Mouse (Mus musculus): ENCODE data around the gene Kidins220. TPM values are rescaled to one million over a fixed set of nuclear protein-coding genes. Genes with fewer than 3 reads are reported as not detected.

Kidins220 gene
- polyA plus RNA-seq, 1 experiment, result 28.3 TPM

DNA sequence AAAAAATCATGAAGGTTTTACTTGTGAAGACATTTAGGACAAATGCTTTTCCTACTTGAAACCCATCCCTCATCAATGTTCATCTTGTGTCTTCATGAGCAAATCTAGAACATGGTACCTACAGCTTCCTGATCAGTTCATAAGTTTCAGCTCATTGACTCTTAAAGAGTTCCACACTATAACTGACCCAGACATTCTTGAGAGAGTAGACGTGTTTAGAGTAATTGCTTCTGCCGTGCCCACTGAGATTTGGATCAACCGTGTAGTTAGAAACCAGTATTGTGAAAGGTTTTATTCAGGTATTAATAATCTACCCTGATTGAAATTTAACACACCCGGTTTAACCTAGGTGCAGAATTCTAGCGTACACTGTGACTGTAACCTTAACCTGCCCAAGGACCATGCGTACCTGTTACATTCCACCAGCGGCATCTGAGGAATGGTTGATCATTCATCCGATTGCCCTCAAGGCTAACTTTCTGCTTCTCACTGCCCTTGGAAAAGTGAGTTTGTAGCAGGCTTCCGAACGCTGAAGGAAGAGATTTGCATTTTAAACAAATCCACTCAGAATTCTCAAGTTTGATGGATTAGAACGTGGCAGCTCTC, 12.3 kb upstream of the Kidins220 start:
- WGBS, result 83% methylated on average over 11 of the region's 11 CpGs
- TF ChIP-seq POLR2A (IDR thresholded peaks at IDR 0.05; ENCODE audit: low read depth, low read length) (no peak), CTCF (IDR thresholded peaks at IDR 0.05; ENCODE audit: extremely low read depth, insufficient read length, insufficient replicate concordance, low read depth, low read length) (no peak)
- no peaks in the 10 kb centered on the region for H3K27me3 ChIP-seq (ENCODE audit: control insufficient read depth, insufficient read depth, low read length)
- H3K36me3 ChIP-seq (ENCODE audit: control insufficient read depth, insufficient read depth, low read length), result no peaks in the 10 kb centered on the region
- no peak overlapping the region for H3K4me3 ChIP-seq (ENCODE audit: low read depth, low read length)
- H3K4me1 ChIP-seq (ENCODE audit: control insufficient read depth, insufficient read depth, insufficient read length, low read length), result no peaks in the 10 kb centered on the region
- no peak overlapping the region for H3K27ac ChIP-seq (ENCODE audit: insufficient read depth, low read depth, low read length)

DNA sequence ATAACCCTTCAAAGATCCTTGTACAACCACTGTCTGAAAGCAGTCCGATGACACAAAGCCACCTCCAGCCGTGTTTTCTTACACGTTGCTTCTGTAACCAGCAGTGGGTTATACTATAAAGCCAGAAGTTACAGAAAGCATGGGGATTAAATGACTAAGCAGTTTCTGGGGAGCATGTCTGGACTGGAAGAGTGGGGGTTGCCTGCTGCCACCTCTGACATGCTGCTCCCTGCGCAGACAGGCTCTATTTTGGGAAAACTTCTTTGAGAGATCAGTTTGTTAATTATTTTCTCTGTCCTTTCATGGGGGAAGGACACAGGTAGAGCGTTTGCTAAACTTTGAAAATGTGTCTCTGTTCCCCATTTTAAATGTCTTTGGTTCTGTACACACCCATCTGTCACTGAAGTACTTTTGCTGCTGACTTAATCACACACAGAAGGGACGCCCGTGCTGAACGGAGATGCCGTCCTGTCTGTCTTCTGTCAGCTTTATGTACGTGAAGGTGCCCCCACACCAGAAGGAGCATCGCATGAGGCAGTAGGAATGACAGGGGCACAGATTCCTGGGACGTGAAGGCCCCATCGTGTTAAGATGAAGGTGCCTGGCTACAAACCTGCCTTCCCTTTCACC, 11.2 kb upstream of the Kidins220 start:
- TF ChIP-seq POLR2A (IDR thresholded peaks at IDR 0.05; ENCODE audit: low read depth, low read length) (no peak), CTCF (IDR thresholded peaks at IDR 0.05; ENCODE audit: extremely low read depth, insufficient read length, insufficient replicate concordance, low read depth, low read length) (no peak)
- no peaks in the 10 kb centered on the region for H3K4me1 ChIP-seq (ENCODE audit: control insufficient read depth, insufficient read depth, insufficient read length, low read length)
- no peaks in the 10 kb centered on the region for H3K27me3 ChIP-seq (ENCODE audit: control insufficient read depth, insufficient read depth, low read length)
- H3K4me3 ChIP-seq (ENCODE audit: low read depth, low read length), result no peak overlapping the region
- WGBS, result 70% methylated on average over 13 of the region's 13 CpGs
- H3K36me3 ChIP-seq (ENCODE audit: control insufficient read depth, insufficient read depth, low read length), result no peaks in the 10 kb centered on the region
- no peak overlapping the region for H3K27ac ChIP-seq (ENCODE audit: insufficient read depth, low read depth, low read length)

- no peaks in the 10 kb centered on the region for H3K4me1 ChIP-seq (ENCODE audit: control insufficient read depth, insufficient read depth, insufficient read length, low read length)
- no peaks in the 10 kb centered on the region for H3K36me3 ChIP-seq (ENCODE audit: control insufficient read depth, insufficient read depth, low read length)
- H3K27ac ChIP-seq (ENCODE audit: insufficient read depth, low read depth, low read length), result no peak overlapping the region
- H3K4me3 ChIP-seq (ENCODE audit: low read depth, low read length), result no peak overlapping the region
- 83% methylated on average over 6 of the region's 6 CpGs for WGBS
- no peak for TF ChIP-seq POLR2A (IDR thresholded peaks at IDR 0.05; ENCODE audit: low read depth, low read length)
- no peak for TF ChIP-seq CTCF (IDR thresholded peaks at IDR 0.05; ENCODE audit: extremely low read depth, insufficient read length, insufficient replicate concordance, low read depth, low read length)
- no peaks in the 10 kb centered on the region for H3K27me3 ChIP-seq (ENCODE audit: control insufficient read depth, insufficient read depth, low read length)
Measured at GRCm38 (mm10) chr12:24965406-24965805, 9.3 kb upstream of the Kidins220 start.

- Histone ChIP-seq H3K27me3 (ENCODE audit: control insufficient read depth, insufficient read depth, low read length) (no peaks in the 10 kb centered on the region), H3K4me1 (ENCODE audit: control insufficient read depth, insufficient read depth, insufficient read length, low read length) (no peaks in the 10 kb centered on the region), H3K27ac (ENCODE audit: insufficient read depth, low read depth, low read length) (no peak overlapping the region), H3K4me3 (ENCODE audit: low read depth, low read length) (no peak overlapping the region), H3K36me3 (ENCODE audit: control insufficient read depth, insufficient read depth, low read length) (no peaks in the 10 kb centered on the region)
- TF ChIP-seq POLR2A (IDR thresholded peaks at IDR 0.05; ENCODE audit: low read depth, low read length) (no peak), CTCF (IDR thresholded peaks at IDR 0.05; ENCODE audit: extremely low read depth, insufficient read length, insufficient replicate concordance, low read depth, low read length) (no peak)
- WGBS, result 87% methylated on average over 2 of the region's 2 CpGs
Measured at GRCm38 (mm10) chr12:24966046-24966445, 8.7 kb upstream of the Kidins220 start.

GRCm38 (mm10) chr12:24971490-24972200, 3.1 kb upstream of the Kidins220 start:
- no peak overlapping the region for H3K27ac ChIP-seq (ENCODE audit: insufficient read depth, low read depth, low read length)
- no peaks in the 10 kb centered on the region for H3K27me3 ChIP-seq (ENCODE audit: control insufficient read depth, insufficient read depth, low read length)
- no peaks in the 10 kb centered on the region for H3K36me3 ChIP-seq (ENCODE audit: control insufficient read depth, insufficient read depth, low read length)
- TF ChIP-seq POLR2A (IDR thresholded peaks at IDR 0.05; ENCODE audit: low read depth, low read length) (no peak), CTCF (IDR thresholded peaks at IDR 0.05; ENCODE audit: extremely low read depth, insufficient read length, insufficient replicate concordance, low read depth, low read length) (no peak)
- peaks cover 5% of the 10 kb centered on the region for H3K4me1 ChIP-seq (ENCODE audit: control insufficient read depth, insufficient read depth, insufficient read length, low read length)
- 81% methylated on average over 5 of the region's 5 CpGs for WGBS
- no peak overlapping the region for H3K4me3 ChIP-seq (ENCODE audit: low read depth, low read length)

- WGBS, result 76% methylated on average over 8 of the region's 8 CpGs
Measured at GRCm38 (mm10) chr12:24972371-24973350, 2.1 kb upstream of the Kidins220 start.

More at GRCm38 (mm10) chr12:24972371-24973350, 2.1 kb upstream of the Kidins220 start:
- TF ChIP-seq POLR2A (IDR thresholded peaks at IDR 0.05; ENCODE audit: low read depth, low read length), result no peak
- no peak for TF ChIP-seq CTCF (IDR thresholded peaks at IDR 0.05; ENCODE audit: extremely low read depth, insufficient read length, insufficient replicate concordance, low read depth, low read length)
- no peak overlapping the region for H3K27ac ChIP-seq (ENCODE audit: insufficient read depth, low read depth, low read length)
- peaks cover 5% of the 10 kb centered on the region for H3K4me1 ChIP-seq (ENCODE audit: control insufficient read depth, insufficient read depth, insufficient read length, low read length)
- H3K27me3 ChIP-seq (ENCODE audit: control insufficient read depth, insufficient read depth, low read length), result no peaks in the 10 kb centered on the region
- H3K36me3 ChIP-seq (ENCODE audit: control insufficient read depth, insufficient read depth, low read length), result no peaks in the 10 kb centered on the region
- H3K4me3 ChIP-seq (ENCODE audit: low read depth, low read length), result no peak overlapping the region

All from small intestine, adult 2 months (tissue).